Mouse (Mus musculus) layer of hippocampus, adult 9-10 months (tissue): ENCODE results near the gene Abhd6.
A peak's percentile ranks its signal among the peaks of the same experiment; 100 is the strongest.

ENCODE experiments used
- DNase-seq: peaks from one replicate; pipeline ENCODE4 v3.0.0; 2022; ENCODE audit warnings: low spot score

Gene Abhd6

GRCm38 (mm10) chr14:8062537-8063301, 60.0 kb downstream of the Abhd6 start:
- DNase-seq, result no peak

GRCm38 (mm10) chr14:8063835-8064785, 61.4 kb downstream of the Abhd6 start:
- DNase-seq, result no peak

- peak; percentile 91 for DNase-seq
These were observed 77.5 kb downstream of the Abhd6 start, which contains the start of gene Rpp14 for GRCm38 (mm10) chr14:8080165-8080679. Gene Rpp14 (plus strand): TSS chr14:8080367.

- DNase-seq, result no peak
These were observed 78.0 kb downstream of the Abhd6 start for GRCm38 (mm10) chr14:8080718-8081117.

- no peak for DNase-seq
These were observed 80.2 kb downstream of the Abhd6 start for GRCm38 (mm10) chr14:8082949-8083348.

GRCm38 (mm10) chr14:8089016-8089415, 86.3 kb downstream of the Abhd6 start:
- no peak for DNase-seq

GRCm38 (mm10) chr14:8092573-8092972, 89.9 kb downstream of the Abhd6 start:
- peak; percentile 57 for DNase-seq

GRCm38 (mm10) chr14:8093427-8093826, 90.7 kb downstream of the Abhd6 start:
- DNase-seq, result no peak

GRCm38 (mm10) chr14:8094931-8095561, 92.3 kb downstream of the Abhd6 start:
- DNase-seq, result no peak

- no peak for DNase-seq
These were observed 92.9 kb downstream of the Abhd6 start for GRCm38 (mm10) chr14:8095562-8095950.

- DNase-seq, result peak; percentile 50
These were observed 95.4 kb downstream of the Abhd6 start, which contains the start of gene Pxk for GRCm38 (mm10) chr14:8097978-8098686. Gene Pxk (plus strand): TSS chr14:8098211.

GRCm38 (mm10) chr14:8098687-8098995, 95.9 kb downstream of the Abhd6 start:
- DNase-seq, result no peak

GRCm38 (mm10) chr14:8099561-8100021, 96.9 kb downstream of the Abhd6 start:
- peak; percentile 43 for DNase-seq

- no peak for DNase-seq
These were observed 99.2 kb downstream of the Abhd6 start for GRCm38 (mm10) chr14:8101886-8102285.

GRCm38 (mm10) chr14:8102676-8103075, 100.0 kb downstream of the Abhd6 start:
- no peak for DNase-seq
